Mouse (Mus musculus): ENCODE results near the gene Bin2. TPM values are rescaled to one million over a fixed set of nuclear protein-coding genes. Genes with fewer than 3 reads are reported as not detected.

The Bin2 gene
- total RNA-seq (2023), result 100 to 1,000 TPM; 193 to 209 TPM

GRCm38 (mm10) chr15:100669337-100669736 is at the start of gene Bin2:
Bin2 (minus strand) TSS chr15:100669553.

GRCm38 (mm10) chr15:100687430-100687971 is 18.1 kb upstream of the Bin2 start, which contains the start of gene Cela1:
Cela1 (minus strand) TSS chr15:100687921.

GRCm38 (mm10) chr15:100636700-100637501 is 32.5 kb downstream of the Bin2 start, which contains the start of gene Smagp:
Smagp (minus strand) TSS chr15:100636940.

GRCm38 (mm10) chr15:100614996-100615824 is 54.1 kb downstream of the Bin2 start, which contains the start of gene Dazap2:
Dazap2 (plus strand) TSS chr15:100615349.

GRCm38 (mm10) chr15:100599276-100600046 is 69.9 kb downstream of the Bin2 start, which contains the start of gene Pou6f1:
Pou6f1 (minus strand) TSS chr15:100599984.

Other genes with a start within 250 kb of the Bin2 start
- not detected for gene Gm5475, start 247.4 kb downstream of the Bin2 start, total RNA-seq (2023)
- gene Slc11a2, start 244.5 kb downstream of the Bin2 start, total RNA-seq (2023), result 10 to 100 TPM; 21.4 to 21.9 TPM
- gene Letmd1, start 200.5 kb downstream of the Bin2 start, total RNA-seq (2023), result 10 to 100 TPM; 42.2 to 44.9 TPM
- gene Csrnp2, start 174.1 kb downstream of the Bin2 start, total RNA-seq (2023), result 1 to 10 TPM; 4.2 to 6.2 TPM
- gene Tfcp2, start 117.5 kb downstream of the Bin2 start, total RNA-seq (2023), result 10 to 100 TPM in 1 of 2 experiments, 1 to 10 TPM in 1; 8.3 to 11.7 TPM
- gene Pou6f1, start 69.6 kb downstream of the Bin2 start, total RNA-seq (2023), result 10 to 100 TPM; 74.9 to 78.3 TPM
- 100 to 1,000 TPM; 545 to 575 TPM for gene Dazap2, start 54.2 kb downstream of the Bin2 start, total RNA-seq (2023)
- gene Smagp, start 32.6 kb downstream of the Bin2 start, total RNA-seq (2023), result 10 to 100 TPM; 13.0 to 17.7 TPM
- gene Cela1, start 18.4 kb upstream of the Bin2 start, total RNA-seq (2023), result 1 to 10 TPM in 1 of 2 experiments, not detected in 1; 1.1 TPM
- gene Galnt6, start 59.8 kb upstream of the Bin2 start, total RNA-seq (2023), result 10 to 100 TPM; 30.1 to 30.2 TPM
- 10 to 100 TPM; 10.2 to 17.3 TPM for gene Slc4a8, start 92.2 kb upstream of the Bin2 start, total RNA-seq (2023)
- 1 to 10 TPM; 1.4 to 3.0 TPM for gene Scn8a, start 200.3 kb upstream of the Bin2 start, total RNA-seq (2023)